Mouse (Mus musculus): ENCODE data around the gene Zfp668.

GRCm38 (mm10) chr7:127896384-127896783 is 19.8 kb upstream of the Zfp668 start:
- TF ChIP-seq CTCF (IDR thresholded peaks at IDR 0.05) (peak; percentile 75), EP300 (IDR thresholded peaks at IDR 0.05) (no peak)

Measured in lung, postnatal 0 days (tissue).